Mouse (Mus musculus) layer of hippocampus, postnatal 25 days (tissue): ENCODE measurements around the gene Sik3. TPM values are rescaled to one million over a fixed set of nuclear protein-coding genes. Genes with fewer than 3 reads are reported as not detected.
A peak's percentile ranks its signal among the peaks of the same experiment; 100 is the strongest.
"Not testable (repeated sequence)": the region's sequence is repeated elsewhere in the genome, so short reads cannot be mapped to it uniquely, and the experiment has no call there.

ENCODE experiments used
- DNase-seq, 2 experiments: peaks; one replicate each; pipeline ENCODE4 v3.0.0; 2022; ENCODE audit warnings: mixed read lengths in 2 of 2, low spot score in 1 of 2; ENCODE audit errors: extremely low spot score in 1 of 2
- total RNA-seq, 2 experiments: library from RNA; stranded (reverse); gene quantifications; 2 replicates each; pipeline ENCODE4 v1.2.3; 2021

Gene Sik3
- total RNA-seq, 2 experiments from 2014 or later: 136 to 138 TPM

DNA sequence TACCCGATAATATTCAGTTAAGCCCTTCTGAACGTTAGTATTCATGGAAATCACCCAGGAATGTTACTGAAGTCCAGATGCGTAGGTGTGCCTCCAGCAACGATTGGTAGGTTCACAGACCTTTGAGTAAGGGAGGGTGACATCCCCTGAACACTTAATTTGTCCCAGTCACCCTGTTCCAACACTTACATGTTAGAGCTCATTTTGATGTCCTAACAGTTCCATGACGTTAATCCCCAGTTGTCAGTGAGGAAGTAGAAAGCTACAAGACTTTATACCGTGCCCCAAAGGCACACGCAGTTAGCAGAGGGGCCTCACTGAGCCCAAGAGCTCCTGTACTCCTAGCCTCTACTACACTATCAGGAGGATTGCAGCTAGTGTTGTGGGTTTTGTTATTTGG, 36.9 kb downstream of the Sik3 start:
- no peak for DNase-seq

GRCm38 (mm10) chr9:46050203-46050602, 37.6 kb downstream of the Sik3 start:
- no peak for DNase-seq

DNA sequence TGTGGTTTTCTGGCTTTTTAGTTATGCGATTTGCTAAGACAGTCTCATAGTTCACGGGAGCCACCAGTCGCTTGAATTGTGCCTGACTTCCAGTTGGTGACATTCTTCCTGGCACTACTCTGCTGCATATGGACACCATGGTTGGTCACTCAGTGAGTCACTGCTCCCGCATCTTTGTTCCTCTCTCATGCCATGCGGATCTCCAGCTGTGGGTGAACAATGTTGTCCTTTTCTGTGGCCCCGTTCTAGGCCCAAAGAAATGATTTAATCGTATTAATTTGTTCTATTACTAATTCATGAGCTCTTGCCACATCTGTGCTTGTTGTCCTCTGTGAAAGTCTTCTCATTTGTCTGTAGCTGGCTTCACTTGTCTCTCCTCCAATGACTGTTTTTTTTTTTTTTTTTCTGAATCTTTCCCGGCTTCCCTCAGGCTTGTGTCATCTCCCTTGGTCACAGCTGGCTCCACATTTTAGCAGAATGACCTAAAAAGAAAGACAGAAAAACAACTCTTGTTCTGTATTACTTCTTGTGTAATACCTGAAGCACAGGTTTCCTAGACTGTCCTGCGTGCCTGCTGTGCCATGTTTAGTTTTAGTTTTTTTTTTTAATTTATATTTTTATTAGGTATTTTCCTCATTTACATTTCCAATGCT, 40.5 kb downstream of the Sik3 start:
- no peak for DNase-seq

DNA sequence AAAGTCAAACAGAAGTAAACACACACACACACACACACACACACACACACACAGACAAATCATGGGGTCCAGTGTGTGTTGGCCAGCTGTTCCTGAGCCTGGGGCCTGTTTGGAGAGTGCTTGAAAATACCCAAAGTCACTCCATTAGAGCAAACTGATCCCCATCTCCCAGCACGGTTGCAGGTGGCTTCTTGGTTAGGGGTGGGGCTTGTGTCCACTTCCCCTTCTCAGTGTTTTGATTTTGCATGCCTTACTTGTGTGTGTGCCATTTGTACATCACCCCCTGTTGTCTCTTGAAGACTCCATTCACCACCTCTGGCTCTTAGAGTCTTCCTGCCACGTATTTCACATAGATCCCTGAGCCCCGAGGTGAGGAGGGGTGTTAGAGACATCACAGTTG, 45.4 kb downstream of the Sik3 start:
- DNase-seq: no peak

DNA sequence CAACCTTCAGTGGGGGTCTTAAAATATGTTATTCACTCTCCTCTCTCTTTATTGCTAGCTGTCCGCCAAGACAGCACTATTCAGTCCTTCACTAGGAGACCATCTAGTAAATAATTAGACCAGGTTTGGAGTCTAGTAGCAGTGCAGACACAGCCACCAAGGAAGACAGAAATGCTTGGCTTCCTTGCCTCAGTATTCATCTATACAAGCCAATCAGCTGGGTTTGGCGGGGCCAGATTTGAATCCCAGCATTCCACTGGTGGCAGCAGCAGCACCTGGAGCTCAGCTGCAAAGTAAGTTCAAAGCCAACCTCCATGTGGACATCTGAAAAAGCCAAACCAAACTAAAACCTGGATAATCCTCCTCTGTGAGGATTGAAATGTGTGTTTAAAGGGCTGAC, 47.6 kb downstream of the Sik3 start:
- DNase-seq: no peak

- peak in 1 of 2 experiments; percentile 29 for DNase-seq
These were observed 49.2 kb downstream of the Sik3 start for GRCm38 (mm10) chr9:46061696-46062425.

GRCm38 (mm10) chr9:46064331-46064730, 51.7 kb downstream of the Sik3 start:
- no peak for DNase-seq

DNA sequence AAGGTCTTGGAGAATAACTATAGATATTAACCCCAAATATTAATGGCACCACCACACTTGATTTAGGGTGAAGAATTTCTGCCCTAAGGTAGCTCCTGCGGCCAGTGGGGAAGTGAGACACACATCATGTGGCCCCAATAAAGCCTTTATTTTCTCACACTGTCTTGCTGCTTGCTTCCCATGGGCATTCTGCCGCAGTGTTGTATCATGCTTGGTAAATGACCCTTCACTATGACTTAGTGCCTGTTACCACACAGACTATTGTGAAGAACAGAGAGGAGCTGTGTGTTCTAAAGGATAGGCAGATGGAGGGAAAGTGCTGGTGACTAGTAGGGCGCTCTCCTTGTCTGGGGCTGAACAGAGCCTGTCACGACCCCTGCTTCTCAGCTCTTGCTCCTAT, 54.1 kb downstream of the Sik3 start:
- DNase-seq: no peak

- DNase-seq: no peak
These were observed 55.1 kb downstream of the Sik3 start for GRCm38 (mm10) chr9:46067691-46068090.

- no peak for DNase-seq
These were observed 56.4 kb downstream of the Sik3 start for GRCm38 (mm10) chr9:46069013-46069412.

DNA sequence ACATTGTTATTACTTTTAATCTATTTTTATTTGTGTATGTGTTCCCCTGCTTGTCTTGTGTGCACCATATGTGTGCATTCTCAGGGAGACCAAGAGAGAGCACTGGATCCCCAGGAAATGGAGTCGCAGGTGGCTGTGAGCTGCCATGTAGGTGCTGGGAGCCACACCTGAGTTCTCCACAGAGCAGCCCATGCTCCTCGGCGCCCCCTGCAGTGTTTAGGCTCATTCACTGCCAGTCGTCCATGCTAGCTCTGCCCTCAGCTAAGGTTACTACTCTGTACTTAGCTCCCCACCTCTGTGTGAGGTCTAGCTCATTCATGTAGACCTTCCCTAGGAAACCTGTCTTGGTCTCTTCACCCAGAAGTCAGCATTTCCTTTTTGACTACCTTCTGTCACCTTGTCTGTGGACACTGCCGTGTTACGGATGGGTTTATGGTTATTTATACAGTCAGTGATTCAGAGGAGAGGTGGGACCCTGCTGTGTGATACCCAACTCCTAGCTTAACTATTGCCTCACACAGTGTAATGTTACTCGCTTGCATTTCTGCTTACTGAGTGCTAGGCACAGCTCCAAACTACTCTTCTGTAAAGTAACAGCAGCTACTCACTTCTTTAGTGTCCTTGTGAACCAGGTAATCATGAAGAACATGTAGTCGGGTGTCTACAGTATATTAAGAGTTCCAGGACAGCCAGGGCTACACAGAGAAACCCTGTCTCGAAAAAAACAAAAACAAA, 59.6 kb downstream of the Sik3 start:
- no peak for DNase-seq

GRCm38 (mm10) chr9:46073443-46073842, 60.8 kb downstream of the Sik3 start:
- no peak for DNase-seq

DNA sequence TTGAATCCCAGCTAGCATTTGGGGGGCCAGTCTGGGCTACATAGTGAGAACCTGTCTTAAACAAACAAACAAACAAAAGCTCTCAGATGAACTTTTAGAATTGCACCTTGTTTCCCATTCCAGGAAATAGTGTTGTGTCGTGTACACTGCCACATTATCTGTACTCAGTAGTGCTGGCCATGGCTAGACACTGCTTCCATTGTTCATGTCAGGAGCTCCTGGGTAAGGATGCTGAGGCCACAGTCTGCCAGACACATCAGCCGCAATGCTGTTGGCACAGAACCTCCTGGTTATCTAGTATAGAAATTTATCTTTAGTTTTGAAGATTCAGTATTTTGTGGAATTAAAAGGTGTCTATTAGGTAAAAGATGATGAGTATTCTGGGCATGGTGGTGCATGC, 63.0 kb downstream of the Sik3 start:
- DNase-seq: no peak

- no peak for DNase-seq
These were observed 69.8 kb downstream of the Sik3 start for GRCm38 (mm10) chr9:46082381-46082821.

DNA sequence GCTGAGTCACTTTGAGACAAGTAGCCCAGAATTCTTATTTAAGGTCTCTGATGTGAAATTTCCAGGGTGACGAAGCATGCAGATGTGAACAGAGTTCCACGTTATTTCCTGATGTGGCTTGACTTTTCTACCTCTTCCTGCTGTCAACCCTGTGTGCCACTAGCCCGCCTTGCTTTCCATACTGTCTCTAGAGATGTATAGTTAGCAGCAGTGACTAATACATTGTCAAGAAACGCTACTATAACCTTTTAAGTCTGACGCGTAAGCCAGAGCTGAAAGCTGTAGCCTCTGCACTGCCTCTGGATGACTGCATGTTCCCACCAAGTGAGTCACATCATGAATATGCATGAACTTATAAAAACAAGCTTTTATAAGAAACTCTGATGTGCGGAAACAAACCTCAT, 70.9 kb downstream of the Sik3 start:
- DNase-seq: no peak

DNA sequence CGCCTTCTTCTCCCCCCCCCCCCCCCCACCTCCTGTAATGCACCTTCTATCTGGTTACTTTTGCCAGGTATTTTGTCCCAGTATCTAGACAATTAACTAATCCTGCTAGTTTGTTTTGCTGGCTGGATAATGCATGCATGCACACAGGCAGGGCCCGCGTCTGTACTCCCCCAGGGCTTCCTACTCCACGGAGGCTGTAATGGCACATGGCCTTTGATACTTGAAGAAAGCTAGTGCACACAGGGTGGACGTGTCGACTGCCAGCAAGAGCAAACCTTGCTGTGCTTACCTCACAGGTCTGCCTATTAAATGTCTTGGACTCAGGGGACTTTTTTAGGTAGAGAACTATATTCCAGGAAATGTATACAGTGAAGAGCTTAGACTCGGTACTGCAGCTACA, 73.3 kb downstream of the Sik3 start:
- no peak for DNase-seq

- DNase-seq: no peak
These were observed 74.2 kb downstream of the Sik3 start for GRCm38 (mm10) chr9:46086826-46087225.

- no peak for DNase-seq
These were observed 74.8 kb downstream of the Sik3 start for GRCm38 (mm10) chr9:46087461-46087860.

- DNase-seq: no peak
These were observed 76.1 kb downstream of the Sik3 start for GRCm38 (mm10) chr9:46088722-46089121.

GRCm38 (mm10) chr9:46090066-46090465, 77.4 kb downstream of the Sik3 start:
- DNase-seq: no peak

DNA sequence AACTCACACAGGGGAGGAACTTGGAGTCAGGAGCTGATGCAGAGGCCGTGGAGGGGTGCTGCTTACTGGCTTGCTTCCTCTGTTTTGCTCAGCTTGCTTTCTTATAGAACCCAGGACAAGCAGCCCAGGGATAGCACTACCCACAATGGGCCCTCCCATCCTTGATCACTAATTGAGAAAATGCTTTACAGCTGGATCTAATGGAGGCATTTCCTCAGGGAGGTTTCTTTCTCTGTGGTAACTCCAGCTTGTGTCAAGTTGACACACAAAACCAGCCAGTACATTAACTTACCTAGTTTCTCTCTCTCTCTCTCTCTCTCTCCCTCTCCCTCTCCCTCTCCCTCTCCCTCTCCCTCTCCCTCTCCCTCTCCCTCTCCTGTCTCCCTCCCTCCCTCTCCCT, 78.5 kb downstream of the Sik3 start:
- DNase-seq: not testable (repeated sequence)
